Mouse (Mus musculus): Measurements from ENCODE around the gene Yeats2.
"Not testable (repeated sequence)": the region's sequence is repeated elsewhere in the genome, so short reads cannot be mapped to it uniquely, and the experiment has no call there.

The Yeats2 gene

DNA sequence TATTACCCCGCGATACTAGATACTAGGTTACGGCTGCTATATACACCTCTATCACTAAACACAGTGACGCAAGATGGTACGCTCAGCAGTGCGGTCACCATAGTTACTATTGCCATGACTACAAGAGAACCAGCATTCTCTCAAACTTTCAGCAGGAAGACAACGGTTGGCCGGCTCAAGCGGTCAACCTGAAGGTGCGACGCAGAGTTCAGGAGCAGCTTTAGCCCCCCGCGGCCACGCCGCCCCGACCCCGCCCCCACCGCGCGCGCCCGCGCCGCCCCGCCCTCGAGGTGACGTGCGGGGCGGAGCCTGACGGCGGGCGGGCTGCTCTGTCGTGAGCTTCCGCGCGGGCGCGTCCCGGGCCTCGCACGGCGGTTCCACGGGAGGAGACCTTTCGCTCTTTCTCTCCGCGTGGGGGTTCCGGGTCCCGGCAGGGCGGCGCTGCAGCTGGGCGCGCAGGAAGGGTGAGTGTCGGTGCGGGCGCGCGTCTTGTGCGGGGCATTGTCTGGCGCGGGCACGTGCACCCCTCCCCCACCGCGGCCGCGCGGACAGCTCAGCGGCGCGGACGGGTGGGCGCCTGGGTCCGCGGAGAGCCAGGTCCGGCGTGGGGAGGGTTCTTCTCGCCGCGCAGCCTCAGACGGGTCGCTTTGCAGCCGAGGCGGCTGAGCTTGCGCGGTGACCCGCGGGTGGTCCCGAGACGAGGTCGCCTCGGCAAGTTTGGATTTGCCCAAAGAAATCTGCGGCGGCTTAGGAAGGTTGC lies at the start of gene Yeats2:
Yeats2 (plus strand) TSS at position 292 of the 760 bp plus-strand sequence.
- in situ Hi-C loops (cut with MboI; ENCODE audit: low sequenced_read_pairs), result no loop called here

DNA sequence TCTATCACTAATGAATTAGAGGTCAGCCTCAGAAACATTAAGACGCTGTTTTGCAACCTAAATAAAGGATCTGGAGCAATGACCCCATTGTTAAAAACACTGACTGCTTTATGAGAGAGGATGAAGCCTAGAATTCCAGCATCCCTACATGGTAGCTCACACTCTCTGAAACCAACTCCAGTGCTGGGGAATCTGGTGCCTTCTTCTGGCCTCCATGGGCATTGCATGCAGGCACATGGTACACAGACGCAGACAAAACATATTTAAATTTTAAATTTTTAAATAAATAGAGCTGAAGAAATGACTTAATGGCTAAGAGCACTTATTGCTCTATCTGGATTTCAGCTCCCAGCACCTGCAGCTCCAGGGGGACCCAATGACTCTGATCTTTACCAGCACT lies 44.9 kb upstream of the Yeats2 start:
- in situ Hi-C loops (cut with MboI; ENCODE audit: low sequenced_read_pairs), result loop anchor here (10.0 kb wide), 1 partner anchor 371 kb away; no protein-coding TSS in a partner anchor

DNA sequence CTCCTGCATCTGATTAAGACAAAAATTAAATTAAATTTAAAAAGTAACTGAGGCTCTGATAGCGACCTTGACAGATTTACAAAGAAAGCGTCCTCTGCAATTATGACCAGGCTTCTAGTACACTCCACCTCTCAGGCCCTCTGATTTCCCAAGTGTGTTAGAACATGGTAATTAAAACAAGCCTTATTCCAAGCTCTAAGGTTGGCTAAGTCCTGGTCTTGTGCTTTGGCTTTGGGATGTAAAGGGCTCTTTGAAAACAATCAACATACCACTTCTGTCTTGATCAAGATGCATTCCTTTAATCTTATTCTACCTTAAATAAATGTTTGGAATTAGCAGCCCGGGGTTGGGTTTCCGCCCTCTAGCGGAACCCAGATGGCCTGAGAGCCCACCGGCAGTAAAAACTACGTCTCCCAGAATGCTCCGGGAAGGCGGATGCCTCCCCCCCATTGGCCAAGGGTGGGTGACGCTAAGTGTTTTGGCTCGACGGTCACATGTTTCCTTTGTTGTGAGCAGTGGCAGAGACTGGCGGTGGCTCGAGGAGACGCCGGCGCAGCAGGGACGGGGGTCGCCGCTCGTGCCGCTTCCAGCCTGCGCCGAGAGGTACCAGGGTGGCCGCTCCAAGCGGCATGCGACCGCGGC lies 43.7 kb upstream of the Yeats2 start, which contains the start of gene Klhl24:
Klhl24 (plus strand) TSS at position 474 of the 642 bp plus-strand sequence.
- in situ Hi-C loops (cut with MboI; ENCODE audit: low sequenced_read_pairs), result loop anchor here (10.0 kb wide), 1 partner anchor 372 kb away; no protein-coding TSS in a partner anchor

DNA sequence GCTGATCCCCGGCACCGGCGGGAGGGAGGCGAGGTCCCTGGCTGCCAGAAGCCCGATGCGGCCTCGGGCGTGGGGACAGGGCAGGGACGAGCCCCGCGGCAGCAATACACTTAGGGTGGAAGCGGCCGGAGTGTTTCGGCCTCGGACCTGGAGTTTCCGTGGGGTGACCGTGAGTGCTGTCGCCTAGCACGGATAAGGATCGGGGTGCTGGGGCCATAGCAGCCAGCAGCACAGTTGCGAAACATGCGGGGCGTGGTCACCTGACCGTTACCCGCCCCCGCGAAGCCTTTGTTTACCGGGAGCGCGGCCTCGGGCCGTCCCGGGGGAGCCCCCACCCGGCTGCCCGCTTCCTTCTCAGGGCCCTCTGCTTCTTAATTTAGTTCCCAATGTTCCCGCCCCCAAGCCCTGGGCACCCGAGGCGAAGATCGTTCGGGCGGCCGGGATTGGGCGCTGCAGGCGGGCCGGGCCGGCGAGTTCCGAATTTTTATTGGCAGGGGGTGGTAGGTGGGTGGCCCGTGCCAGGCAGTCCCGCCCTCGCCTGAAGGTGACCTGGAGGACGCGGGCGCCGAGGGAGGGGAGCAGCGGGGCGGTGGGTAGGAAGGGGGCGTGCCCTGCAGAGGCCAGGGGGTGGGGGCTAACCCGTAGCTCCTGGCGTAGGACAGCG lies 43.0 kb upstream of the Yeats2 start:
- in situ Hi-C loops (cut with MboI; ENCODE audit: low sequenced_read_pairs), result loop anchor here (10.0 kb wide), 1 partner anchor 373 kb away; no protein-coding TSS in a partner anchor

DNA sequence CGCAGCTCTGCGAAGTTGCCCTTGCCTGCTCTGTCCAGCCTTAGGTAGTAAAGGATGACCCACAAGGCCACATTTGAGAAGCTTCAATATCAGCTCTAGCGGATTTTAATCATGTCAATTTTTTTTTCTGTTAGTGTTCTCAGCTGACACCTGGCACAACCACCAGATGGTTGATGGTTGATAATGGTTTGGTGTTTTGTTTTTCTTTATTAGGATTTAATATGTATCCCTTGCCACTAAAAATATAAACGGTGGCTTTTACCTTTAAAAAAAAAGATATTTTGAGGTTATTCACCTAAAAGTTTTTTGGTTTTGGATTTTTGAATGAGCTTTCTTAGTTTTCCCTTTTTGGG lies 42.5 kb upstream of the Yeats2 start:
- in situ Hi-C loops (cut with MboI; ENCODE audit: low sequenced_read_pairs), result loop anchor here (10.0 kb wide), 1 partner anchor 374 kb away; no protein-coding TSS in a partner anchor

DNA sequence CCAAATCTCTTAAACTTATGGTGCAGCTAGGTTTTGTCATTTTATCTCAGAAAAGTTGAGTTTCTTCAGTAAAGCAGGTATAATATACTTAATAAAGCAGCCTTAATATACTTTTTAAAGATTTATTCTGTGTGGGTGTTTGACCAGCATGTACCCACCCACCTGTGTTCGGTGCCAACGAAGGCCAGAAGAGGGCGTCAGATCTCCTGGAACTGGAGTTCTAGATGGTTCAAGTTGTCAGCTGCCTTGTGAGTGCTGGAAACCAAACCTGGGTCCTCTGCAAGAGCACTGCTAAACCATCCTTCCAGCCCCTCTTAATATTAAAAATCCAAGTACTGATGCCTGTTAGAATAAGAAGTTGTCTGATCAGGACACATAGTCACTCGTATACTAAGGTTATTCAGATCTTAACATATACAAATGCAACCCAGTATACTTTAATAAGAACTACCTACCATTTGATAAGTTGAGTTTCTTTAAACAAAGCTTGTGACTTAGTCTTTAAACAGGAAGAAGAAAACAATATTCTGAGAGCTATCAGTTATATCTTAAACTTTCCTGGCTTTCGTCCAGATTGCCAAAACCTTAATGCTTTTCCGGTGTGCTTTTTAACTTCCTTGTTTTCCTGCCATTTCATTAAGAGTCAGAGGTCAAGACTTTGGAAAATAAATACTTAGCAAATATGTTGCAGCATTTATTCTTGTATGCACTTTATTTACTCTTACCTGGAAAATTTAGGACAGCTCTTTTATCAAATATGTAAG lies 41.8 kb upstream of the Yeats2 start:
- in situ Hi-C loops (cut with MboI; ENCODE audit: low sequenced_read_pairs), result loop anchor here (10.0 kb wide), 1 partner anchor 374 kb away; no protein-coding TSS in a partner anchor

DNA sequence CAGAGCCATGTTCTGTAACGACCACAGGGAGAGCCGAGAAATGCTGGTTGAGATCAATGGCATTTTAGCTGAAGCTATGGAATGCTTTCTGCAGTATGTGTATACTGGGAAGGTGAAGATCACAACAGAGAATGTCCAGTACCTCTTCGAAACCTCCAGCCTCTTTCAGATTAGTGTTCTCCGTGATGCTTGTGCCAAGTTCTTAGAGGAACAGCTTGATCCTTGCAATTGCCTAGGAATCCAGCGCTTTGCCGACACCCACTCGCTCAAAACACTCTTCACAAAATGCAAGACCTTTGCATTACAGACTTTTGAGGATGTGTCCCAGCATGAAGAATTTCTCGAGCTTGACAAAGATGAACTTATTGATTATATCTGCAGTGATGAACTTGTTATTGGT lies 33.9 kb upstream of the Yeats2 start:
- in situ Hi-C loops (cut with MboI; ENCODE audit: low sequenced_read_pairs), result no loop called here

DNA sequence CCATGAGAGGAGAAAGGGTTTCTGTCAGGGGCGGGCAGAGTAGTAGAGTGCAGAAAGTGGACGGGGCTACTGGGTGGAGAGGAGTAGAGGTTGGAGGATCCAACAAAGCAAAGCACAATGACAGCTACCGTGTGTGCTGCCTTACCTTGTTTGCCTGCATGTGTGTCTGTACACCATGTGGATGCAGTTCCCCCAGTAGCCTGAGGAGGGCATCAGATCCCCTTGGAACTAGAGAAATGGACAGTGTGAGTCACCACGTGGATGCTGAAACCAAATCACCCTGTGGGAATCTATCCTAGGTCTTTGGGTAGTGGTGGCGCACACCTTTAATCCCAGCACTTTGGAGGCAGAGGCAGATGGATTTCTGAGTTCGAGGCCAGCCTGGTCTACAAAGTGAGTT lies 31.9 kb upstream of the Yeats2 start:
- in situ Hi-C loops (cut with MboI; ENCODE audit: low sequenced_read_pairs), result no loop called here

DNA sequence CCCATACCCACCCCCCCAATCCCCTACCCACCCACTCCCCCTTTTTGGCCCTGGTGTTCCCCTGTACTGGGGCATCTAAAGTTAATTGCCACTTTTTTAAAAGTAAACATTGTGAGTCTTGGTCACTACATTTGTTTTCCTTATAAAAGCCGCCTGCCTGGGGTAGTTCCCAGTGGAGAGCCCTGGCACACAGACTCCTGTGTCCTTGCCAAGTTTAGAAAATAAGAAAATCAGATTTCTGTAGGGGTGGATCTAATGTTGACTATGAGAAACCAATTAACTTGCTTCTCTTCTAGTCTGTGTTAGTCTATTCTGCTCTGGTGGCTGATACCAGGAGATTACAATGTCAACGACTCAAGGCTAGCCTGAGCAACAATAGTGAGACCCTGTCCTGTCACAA lies 28.2 kb upstream of the Yeats2 start:
- in situ Hi-C loops (cut with MboI; ENCODE audit: low sequenced_read_pairs), result no loop called here

DNA sequence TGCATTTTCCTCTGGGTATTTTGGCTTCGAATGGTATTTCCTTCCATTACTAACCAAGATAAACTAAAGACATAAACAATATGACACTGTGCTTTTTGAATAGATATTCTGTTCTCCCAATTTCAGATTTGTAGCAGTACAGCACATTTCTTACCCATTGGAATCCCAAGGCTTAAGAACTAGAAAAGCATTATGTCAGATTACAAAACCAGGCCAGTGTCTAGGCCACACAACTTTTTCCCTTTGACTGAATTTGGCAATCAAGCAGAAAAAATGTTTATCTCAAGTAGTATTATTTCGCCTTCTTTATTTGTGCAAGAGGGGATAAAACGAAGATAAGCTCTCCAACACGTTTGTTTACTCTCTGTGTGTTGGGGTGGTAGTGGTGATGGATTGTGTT lies 24.8 kb upstream of the Yeats2 start:
- in situ Hi-C loops (cut with MboI; ENCODE audit: low sequenced_read_pairs), result no loop called here

DNA sequence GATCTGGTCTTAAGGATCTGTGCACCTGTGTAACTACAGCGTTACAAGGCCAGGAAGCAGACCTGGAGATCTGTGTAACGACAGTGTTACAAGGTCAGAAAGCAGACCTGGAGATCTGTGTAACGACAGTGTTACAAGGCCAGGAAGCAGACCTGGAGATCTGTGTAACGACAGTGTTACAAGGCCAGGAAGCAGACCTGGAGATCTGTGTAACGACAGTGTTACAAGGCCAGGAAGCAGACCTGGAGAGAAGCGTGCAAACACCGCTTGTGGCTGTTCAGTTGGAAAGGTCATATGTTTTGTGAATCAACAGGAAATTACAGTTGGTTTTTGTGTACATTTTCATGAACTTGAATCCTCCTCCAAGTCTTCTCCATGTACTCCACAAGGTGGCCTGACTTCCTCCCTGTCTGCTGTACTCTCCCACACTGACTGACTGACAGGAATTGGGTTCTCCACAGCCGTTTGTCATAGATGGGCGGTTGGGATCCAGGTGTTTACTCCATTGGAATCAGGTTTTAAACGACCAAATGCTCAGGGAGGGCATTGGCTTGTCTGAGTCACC lies 14.5 kb upstream of the Yeats2 start:
- in situ Hi-C loops (cut with MboI; ENCODE audit: low sequenced_read_pairs), result not testable (repeated sequence)

DNA sequence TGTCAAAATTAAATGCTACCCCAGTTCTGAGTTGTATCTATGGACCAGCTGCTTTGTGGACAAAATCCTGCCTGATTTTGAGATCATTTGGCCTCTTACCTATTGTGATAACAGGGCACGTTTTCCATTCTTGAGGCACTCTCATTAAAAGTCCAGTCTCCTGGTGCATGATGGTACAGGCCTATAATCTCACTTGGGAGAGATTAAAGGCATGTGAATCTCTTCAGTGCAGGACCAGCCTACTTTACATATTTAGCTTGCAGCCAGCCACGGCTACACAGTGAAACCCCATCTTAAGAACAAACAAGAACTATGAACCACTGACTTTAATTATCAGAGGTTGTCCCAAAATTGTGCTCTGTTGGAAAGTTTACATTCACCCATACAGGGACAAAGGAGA lies 10.5 kb upstream of the Yeats2 start:
- in situ Hi-C loops (cut with MboI; ENCODE audit: low sequenced_read_pairs), result no loop called here

DNA sequence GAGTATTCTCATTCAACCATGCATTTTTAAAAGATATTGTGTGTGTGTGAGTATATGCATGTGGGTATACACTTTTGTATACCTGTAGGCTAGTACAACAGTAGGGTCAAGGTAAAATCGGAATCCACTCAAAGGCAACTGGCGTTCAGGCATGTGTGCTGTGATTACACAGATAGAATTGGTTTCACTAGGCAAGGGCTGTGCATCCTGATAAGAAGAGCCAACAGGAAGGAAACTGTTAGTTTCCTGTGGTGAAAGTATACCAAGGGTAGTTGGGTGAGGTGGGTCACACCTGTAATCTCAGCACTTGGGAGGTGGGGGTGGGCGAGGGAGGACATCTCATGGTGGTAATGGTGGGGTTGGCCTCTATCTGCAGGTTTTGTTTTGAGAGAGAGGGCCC lies 3.7 kb downstream of the Yeats2 start:
- in situ Hi-C loops (cut with MboI; ENCODE audit: low sequenced_read_pairs), result no loop called here

DNA sequence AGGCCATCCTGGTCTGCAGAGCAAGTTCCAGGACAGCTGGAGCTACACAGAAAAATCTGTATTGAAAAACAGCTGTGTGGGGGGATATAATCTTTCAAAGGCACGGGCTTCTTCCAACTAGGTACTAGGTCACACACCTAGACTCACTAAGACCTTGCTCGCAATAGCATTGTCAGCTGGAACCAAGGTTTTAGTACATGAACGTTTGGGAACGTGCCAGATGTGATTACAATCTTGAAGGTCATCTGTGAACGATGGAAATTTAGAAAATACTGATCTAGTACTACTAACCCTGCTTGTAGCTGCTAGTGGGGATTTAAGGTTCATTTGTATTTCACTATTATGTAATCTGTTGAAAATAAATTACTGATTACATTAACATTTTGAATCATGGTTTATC lies 11.1 kb downstream of the Yeats2 start:
- in situ Hi-C loops (cut with MboI; ENCODE audit: low sequenced_read_pairs), result no loop called here

DNA sequence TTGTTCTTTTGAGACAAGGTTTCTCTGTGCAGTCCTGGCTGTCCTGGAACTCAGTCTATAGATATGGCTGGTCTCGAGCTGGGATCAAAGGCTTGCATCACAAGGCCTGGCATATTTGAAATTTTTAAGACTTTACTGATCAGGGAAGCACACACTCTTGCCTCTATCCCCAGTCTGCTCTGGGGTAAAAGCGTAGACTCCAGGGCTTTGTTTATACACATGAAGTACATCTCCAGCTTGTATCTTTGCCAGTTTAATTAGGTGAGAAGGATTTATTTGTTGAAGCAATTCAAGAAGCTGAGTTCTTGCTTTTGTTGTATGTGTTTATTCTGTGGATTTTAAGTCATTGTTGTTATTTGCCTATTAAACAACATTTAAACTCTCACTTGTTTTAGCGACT lies 12.9 kb downstream of the Yeats2 start:
- in situ Hi-C loops (cut with MboI; ENCODE audit: low sequenced_read_pairs), result no loop called here

DNA sequence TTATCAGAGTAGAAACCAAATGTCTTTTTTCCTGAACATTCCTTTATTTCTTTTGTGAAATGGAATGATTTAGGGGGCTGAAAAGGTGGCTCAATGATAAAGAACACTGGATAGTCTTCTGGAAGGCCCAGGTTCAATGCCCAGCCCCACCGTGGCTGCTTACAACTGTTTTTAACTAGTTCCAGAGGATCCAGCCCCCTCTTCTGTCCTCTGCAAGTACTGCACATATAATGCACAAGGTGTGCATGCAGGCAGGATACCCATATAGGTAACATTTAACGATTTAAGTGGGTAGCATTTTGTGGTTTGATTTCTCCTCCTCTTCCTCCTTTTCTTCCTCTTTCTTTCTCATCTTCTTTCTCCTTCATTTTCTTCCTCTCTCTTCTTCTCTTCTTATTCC lies 19.3 kb downstream of the Yeats2 start:
- in situ Hi-C loops (cut with MboI; ENCODE audit: low sequenced_read_pairs), result no loop called here

DNA sequence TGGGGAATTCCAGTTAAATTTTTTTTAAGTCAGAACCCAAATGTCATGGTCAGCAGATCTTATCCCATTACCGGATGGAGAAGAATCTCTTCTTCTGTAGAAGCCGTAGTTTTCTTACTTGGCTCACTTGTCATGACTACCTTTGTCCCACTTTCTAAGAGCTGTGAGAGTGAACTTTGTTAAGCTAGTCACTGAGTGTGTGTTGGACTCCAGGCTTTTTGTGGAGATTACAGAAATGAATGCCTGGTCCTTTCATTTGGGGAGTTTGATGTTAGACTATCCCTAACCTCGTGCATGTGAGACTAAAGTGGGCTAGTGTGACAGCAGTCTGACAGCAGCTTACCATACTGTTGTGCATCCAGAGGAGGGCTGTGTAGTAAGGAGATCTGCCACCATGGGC lies 28.2 kb downstream of the Yeats2 start:
- in situ Hi-C loops (cut with MboI; ENCODE audit: low sequenced_read_pairs), result no loop called here

DNA sequence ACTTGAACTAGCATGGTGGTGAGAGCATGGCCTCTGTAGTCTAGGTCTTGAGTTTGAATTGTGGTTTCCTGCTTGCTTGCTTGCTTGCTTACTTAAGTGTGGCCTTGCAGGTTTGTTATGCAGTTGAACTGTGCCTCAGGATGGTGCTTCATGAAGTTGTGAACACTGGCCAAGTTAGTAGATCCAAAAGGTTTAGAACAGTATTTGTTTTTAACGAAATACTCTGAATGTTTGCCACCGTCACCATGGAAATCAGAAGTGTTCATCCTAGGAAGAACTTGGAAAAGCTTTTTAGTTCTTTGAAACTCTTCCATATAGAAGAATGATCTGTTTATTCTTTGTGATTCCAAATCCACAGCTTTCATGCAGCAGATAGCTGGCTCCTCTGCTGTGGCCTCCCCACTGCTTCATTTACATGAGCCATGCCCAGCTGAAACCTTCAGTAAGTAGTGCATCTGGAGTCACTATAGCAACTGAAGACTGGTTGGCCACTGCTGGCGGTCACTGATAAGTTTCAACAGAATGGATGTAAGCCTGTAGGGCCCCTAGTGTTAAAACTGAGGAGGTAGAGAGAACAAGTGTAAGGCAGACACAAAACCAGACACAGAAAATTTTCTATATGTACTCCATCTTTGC lies 28.7 kb downstream of the Yeats2 start:
- in situ Hi-C loops (cut with MboI; ENCODE audit: low sequenced_read_pairs), result no loop called here

DNA sequence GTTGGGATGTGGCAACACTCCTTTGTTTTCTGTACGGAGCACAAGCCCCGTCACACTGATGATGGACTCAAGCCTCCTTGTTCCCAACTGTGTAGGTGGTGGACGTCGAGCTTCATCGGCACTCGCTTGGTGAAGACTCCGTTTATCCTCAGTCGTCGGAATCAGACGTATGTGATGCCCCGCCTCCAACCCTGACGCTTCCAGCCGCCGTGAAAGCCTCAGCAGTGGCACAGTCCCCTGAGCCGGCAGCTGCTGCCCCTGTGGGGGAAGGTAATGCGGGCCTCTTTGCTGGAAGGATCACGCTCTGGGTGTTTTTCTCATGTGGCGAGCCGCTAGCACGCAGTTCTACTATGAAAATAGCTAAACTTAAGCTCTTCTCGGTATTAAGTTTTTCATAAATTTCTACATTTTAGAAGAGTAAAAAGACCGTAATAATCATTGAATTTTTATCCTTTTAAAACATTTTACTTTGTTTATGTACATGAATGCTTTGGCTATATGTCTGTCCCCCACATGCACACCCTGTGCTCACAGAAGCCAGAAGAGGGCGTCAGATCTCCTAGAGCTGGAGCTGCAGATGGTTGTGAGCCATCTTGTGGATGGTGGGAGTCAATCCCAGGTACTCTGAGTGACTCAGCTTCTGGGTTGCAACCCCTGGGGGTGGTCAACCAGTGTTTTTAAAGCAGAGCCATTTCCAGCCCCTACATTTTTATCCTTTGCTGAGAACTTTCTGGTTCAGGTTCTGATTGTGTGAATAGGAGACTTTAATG lies 38.7 kb downstream of the Yeats2 start:
- in situ Hi-C loops (cut with MboI; ENCODE audit: low sequenced_read_pairs), result no loop called here
